ENCODE assay signal across 8 mouse cellular contexts in the genomic region with DNA sequence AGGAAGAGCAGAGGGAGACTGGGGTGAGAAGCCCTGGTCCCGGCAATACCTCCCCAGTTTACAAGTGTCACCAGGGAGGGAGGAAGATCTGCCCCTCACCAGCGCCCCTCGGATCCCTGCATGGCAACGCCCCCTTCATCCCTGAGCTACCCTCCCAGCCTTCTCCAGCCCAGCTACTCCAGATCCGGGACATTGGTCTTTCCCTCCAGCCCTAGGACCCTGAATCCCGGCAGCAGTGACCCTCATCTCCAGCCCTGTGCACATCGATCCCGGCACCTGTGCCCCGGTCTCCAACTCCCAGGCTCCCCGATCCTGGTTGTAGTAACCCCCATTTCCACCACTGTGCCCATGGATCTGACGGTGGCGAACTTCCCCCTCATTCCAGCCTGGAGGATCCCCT. TPM values are rescaled to one million over a fixed set of nuclear protein-coding genes. Genes with fewer than 3 reads are reported as not detected.
DNase-seq lines count a peak whose midpoint lies in the region; ATAC-seq and TF ChIP-seq lines count a peak whose summit lies in the region.

No protein-coding gene starts in this region.

- peak overlapping the region; percentile 91 for H3K4me2 ChIP-seq in kidney, embryonic 15.5 days
- H3K4me2 ChIP-seq in hindbrain, embryonic 12.5 days (replicated peaks): peak overlapping the region; percentile 90
- H3K4me2 ChIP-seq in midbrain, embryonic 13.5 days (replicated peaks): peak overlapping the region; percentile 94

- H3K4me1 ChIP-seq in kidney, embryonic 15.5 days: peaks cover 40% of the 10 kb centered on the region
- H3K4me1 ChIP-seq in bone marrow macrophage, adult 2 months (ENCODE audit: control insufficient read depth, insufficient read depth, low read length): peaks cover 16% of the 10 kb centered on the region
- H3K4me1 ChIP-seq in hindbrain, embryonic 12.5 days: peaks cover 32% of the 10 kb centered on the region
- H3K4me1 ChIP-seq in midbrain, embryonic 13.5 days (replicated peaks): peaks cover 38% of the 10 kb centered on the region

- no peak for TF ChIP-seq POLR2A in bone marrow macrophage, adult 2 months (IDR thresholded peaks at IDR 0.05; ENCODE audit: borderline replicate concordance, low read depth, low read length)

- peak; percentile 2 for ATAC-seq in kidney, embryonic 15.5 days (replicated peaks; ENCODE audit: low FRiP score)
- peak; percentile 41 for ATAC-seq in hindbrain, embryonic 12.5 days (ENCODE audit: low FRiP score)
- ATAC-seq in midbrain, embryonic 13.5 days: no peak; the same call in 1 of the 2 replicates

- H3K36me3 ChIP-seq in kidney, embryonic 15.5 days: peaks cover 17% of the 10 kb centered on the region
- H3K36me3 ChIP-seq in hindbrain, embryonic 12.5 days: peaks cover 20% of the 10 kb centered on the region
- peaks cover 22% of the 10 kb centered on the region for H3K36me3 ChIP-seq in midbrain, embryonic 13.5 days

- no peaks in the 10 kb centered on the region for H3K9me3 ChIP-seq in kidney, embryonic 15.5 days (replicated peaks)
- H3K9me3 ChIP-seq in hindbrain, embryonic 12.5 days (replicated peaks): no peaks in the 10 kb centered on the region
- no peaks in the 10 kb centered on the region for H3K9me3 ChIP-seq in midbrain, embryonic 13.5 days

- WGBS in kidney, embryonic 15.5 days: 1% methylated on average over 12 of the region's 12 CpGs
- WGBS in hindbrain, embryonic 12.5 days: 1% methylated on average over 11 of the region's 12 CpGs
- WGBS in midbrain, embryonic 13.5 days: under 1% methylated on average over 12 of the region's 12 CpGs

- no peaks in the 10 kb centered on the region for H3K27me3 ChIP-seq in kidney, embryonic 15.5 days
- no peaks in the 10 kb centered on the region for H3K27me3 ChIP-seq in hindbrain, embryonic 12.5 days
- no peaks in the 10 kb centered on the region for H3K27me3 ChIP-seq in midbrain, embryonic 13.5 days

- no peak for TF ChIP-seq CTCF in bone marrow macrophage, adult 2 months (IDR thresholded peaks at IDR 0.05; ENCODE audit: low read depth, low read length)

- no peak for DNase-seq in kidney, postnatal 10 days
- no peak for DNase-seq in layer of hippocampus, postnatal 36 days
- no peak for DNase-seq in layer of hippocampus, adult 8-10 months (ENCODE audit: low spot score in 2 of 2)
- DNase-seq in kidney, adult 18-20 months: no peak

- peak overlapping the region; percentile 63 for H3K4me3 ChIP-seq in kidney, embryonic 15.5 days (replicated peaks)
- peak overlapping the region; percentile 91 for H3K4me3 ChIP-seq in bone marrow macrophage, adult 2 months (ENCODE audit: insufficient read depth, low read length)
- peak overlapping the region; percentile 68 for H3K4me3 ChIP-seq in hindbrain, embryonic 12.5 days
- H3K4me3 ChIP-seq in midbrain, embryonic 13.5 days (replicated peaks): peak overlapping the region; percentile 75

- peak overlapping the region; percentile 65 for H3K9ac ChIP-seq in kidney, embryonic 15.5 days
- peak overlapping the region; percentile 81 for H3K9ac ChIP-seq in hindbrain, embryonic 12.5 days
- H3K9ac ChIP-seq in midbrain, embryonic 13.5 days (replicated peaks): peak overlapping the region; percentile 84

- peak overlapping the region; percentile 80 for H3K27ac ChIP-seq in kidney, embryonic 15.5 days
- peak overlapping the region; percentile 75 for H3K27ac ChIP-seq in bone marrow macrophage, adult 2 months (ENCODE audit: insufficient read depth, low read depth, low read length)
- H3K27ac ChIP-seq in hindbrain, embryonic 12.5 days: peak overlapping the region; percentile 87
- H3K27ac ChIP-seq in midbrain, embryonic 13.5 days: peak overlapping the region; percentile 89

RNA-seq across cellular contexts. Expression of gene Mvd, which starts 0.4 kb away (rescaled TPM):
- polyA plus RNA-seq in kidney, embryonic 15.5 days (2015; fragmentation: Nextera tagmentation; extraction: Ambion mirVana): 32.7 and 37.5 TPM in 2 replicates
- polyA plus RNA-seq in bone marrow macrophage, adult 2 months (2012; ENCODE audit: insufficient read depth, insufficient read length, missing spikeins): 9.6 and 12.3 TPM in 2 replicates
- 46.9 and 48.4 TPM in 2 replicates for polyA plus RNA-seq in hindbrain, embryonic 12.5 days (2016; fragmentation: Nextera tagmentation; extraction: Ambion mirVana)
- polyA plus RNA-seq in midbrain, embryonic 13.5 days (2015; fragmentation: Nextera tagmentation; extraction: Ambion mirVana): 45.9 and 47.5 TPM in 2 replicates
- total RNA-seq in layer of hippocampus, postnatal 36 days (2021): 10 to 100 TPM; 19.1 to 20.6 TPM
- 10 to 100 TPM; 19.0 to 36.1 (median 25.0) TPM for total RNA-seq in layer of hippocampus, adult 8-10 months (2022)

RNA-seq across cellular contexts. Expression of gene Cyba, which starts 10.1 kb away (rescaled TPM):
- 310 and 320 TPM in 2 replicates for polyA plus RNA-seq in kidney, embryonic 15.5 days (2015; fragmentation: Nextera tagmentation; extraction: Ambion mirVana)
- polyA plus RNA-seq in bone marrow macrophage, adult 2 months (2012; ENCODE audit: insufficient read depth, insufficient read length, missing spikeins): 973 and 1,035 TPM in 2 replicates
- 60.4 and 62.1 TPM in 2 replicates for polyA plus RNA-seq in hindbrain, embryonic 12.5 days (2016; fragmentation: Nextera tagmentation; extraction: Ambion mirVana)
- 30.7 and 33.8 TPM in 2 replicates for polyA plus RNA-seq in midbrain, embryonic 13.5 days (2015; fragmentation: Nextera tagmentation; extraction: Ambion mirVana)
- total RNA-seq in layer of hippocampus, postnatal 36 days (2021): 10 to 100 TPM; 10.0 to 10.2 TPM
- total RNA-seq in layer of hippocampus, adult 8-10 months (2022): 10 to 100 TPM in 3 of 4 experiments, 1 to 10 TPM in 1; 7.4 to 54.9 (median 25.7) TPM

RNA-seq across cellular contexts. Expression of gene Snai3, which starts 17.8 kb away (rescaled TPM):
- 0.34 and 0.78 TPM in 2 replicates for polyA plus RNA-seq in kidney, embryonic 15.5 days (2015; fragmentation: Nextera tagmentation; extraction: Ambion mirVana)
- not detected in 2 replicates for polyA plus RNA-seq in bone marrow macrophage, adult 2 months (2012; ENCODE audit: insufficient read depth, insufficient read length, missing spikeins)
- polyA plus RNA-seq in hindbrain, embryonic 12.5 days (2016; fragmentation: Nextera tagmentation; extraction: Ambion mirVana): not detected in 2 replicates
- not detected in 2 replicates for polyA plus RNA-seq in midbrain, embryonic 13.5 days (2015; fragmentation: Nextera tagmentation; extraction: Ambion mirVana)
- not detected for total RNA-seq in layer of hippocampus, postnatal 36 days (2021)
- not detected for total RNA-seq in layer of hippocampus, adult 8-10 months (2022)

RNA-seq across cellular contexts. Expression of gene Il17c, which starts 21.0 kb away (rescaled TPM):
- polyA plus RNA-seq in kidney, embryonic 15.5 days (2015; fragmentation: Nextera tagmentation; extraction: Ambion mirVana): not detected in 2 replicates
- polyA plus RNA-seq in bone marrow macrophage, adult 2 months (2012; ENCODE audit: insufficient read depth, insufficient read length, missing spikeins): not detected in 2 replicates
- not detected in 2 replicates for polyA plus RNA-seq in hindbrain, embryonic 12.5 days (2016; fragmentation: Nextera tagmentation; extraction: Ambion mirVana)
- not detected in 2 replicates for polyA plus RNA-seq in midbrain, embryonic 13.5 days (2015; fragmentation: Nextera tagmentation; extraction: Ambion mirVana)
- total RNA-seq in layer of hippocampus, postnatal 36 days (2021): not detected
- not detected for total RNA-seq in layer of hippocampus, adult 8-10 months (2022)

RNA-seq across cellular contexts. Expression of gene Rnf166, which starts 33.1 kb away (rescaled TPM):
- polyA plus RNA-seq in kidney, embryonic 15.5 days (2015; fragmentation: Nextera tagmentation; extraction: Ambion mirVana): 37.7 and 39.8 TPM in 2 replicates
- 62.2 and 68.2 TPM in 2 replicates for polyA plus RNA-seq in bone marrow macrophage, adult 2 months (2012; ENCODE audit: insufficient read depth, insufficient read length, missing spikeins)
- polyA plus RNA-seq in hindbrain, embryonic 12.5 days (2016; fragmentation: Nextera tagmentation; extraction: Ambion mirVana): 35.3 and 39.2 TPM in 2 replicates
- polyA plus RNA-seq in midbrain, embryonic 13.5 days (2015; fragmentation: Nextera tagmentation; extraction: Ambion mirVana): 37.8 and 38.1 TPM in 2 replicates
- total RNA-seq in layer of hippocampus, postnatal 36 days (2021): 10 to 100 TPM; 31.8 to 36.3 TPM
- total RNA-seq in layer of hippocampus, adult 8-10 months (2022): 10 to 100 TPM; 26.9 to 40.7 (median 31.3) TPM
